Mouse (Mus musculus) urinary bladder, adult 2 months (tissue): ENCODE data around the gene Parp8. TPM values are rescaled to one million over a fixed set of nuclear protein-coding genes. Genes with fewer than 3 reads are reported as not detected.

Experiments
- DNase-seq: peaks from one replicate; pipeline ENCODE4 v3.0.0; 2022; ENCODE audit warnings: low spot score
- polyA plus RNA-seq: library from polyadenylated mRNA; depleted of rRNA; stranded (reverse); fragments of >200 nt; gene quantifications from 2 replicates; pipeline ENCODE4 v1.2.3, GENCODE M21; 2012; rRNA removed

The Parp8 gene
- polyA plus RNA-seq: 16.5 and 20.4 TPM in 2 replicates

DNA sequence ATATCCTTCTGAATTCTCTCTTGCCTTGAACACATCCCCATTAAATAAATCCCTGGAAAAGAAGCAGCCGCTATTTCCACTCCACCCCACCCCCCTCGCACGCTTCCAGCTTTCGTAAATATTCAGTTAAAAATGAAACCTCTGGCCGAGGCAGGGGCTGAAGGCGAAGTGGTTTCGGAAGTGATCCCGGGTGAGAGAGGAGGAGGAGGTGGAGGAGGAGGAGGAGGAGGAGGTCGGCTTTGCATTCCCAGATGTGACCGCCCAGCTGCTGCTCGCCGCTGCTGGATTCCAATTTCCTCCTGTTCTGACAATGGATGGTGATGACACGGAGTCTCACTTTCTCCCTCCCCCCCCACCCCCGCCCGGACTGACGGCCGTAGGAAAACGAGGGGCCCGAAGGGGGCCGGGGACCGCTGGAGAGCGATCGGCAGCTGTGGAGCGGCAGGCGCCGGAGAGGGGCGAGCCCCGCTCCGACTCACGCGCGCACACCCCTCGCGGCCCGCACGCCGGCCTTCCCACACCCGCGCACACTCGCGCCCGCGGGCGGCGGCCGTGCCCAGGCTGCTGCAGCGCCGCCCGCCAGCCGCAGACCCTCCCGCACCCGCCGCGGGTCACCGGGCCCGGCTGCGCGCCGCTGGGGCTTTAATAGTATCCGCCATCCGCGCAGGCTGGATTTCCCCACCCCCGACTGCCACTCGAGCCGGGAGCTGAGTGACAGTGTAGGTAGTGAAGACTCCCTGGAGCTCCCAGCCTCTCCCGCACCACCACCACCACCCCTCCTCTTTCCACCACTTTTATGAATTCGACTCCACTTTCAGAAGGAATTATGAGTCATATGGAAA is at the start of gene Parp8:
Gene Parp8 (minus strand): TSS at position 312 of the 842 bp plus-strand sequence.
- peak; percentile 30 for DNase-seq

DNA sequence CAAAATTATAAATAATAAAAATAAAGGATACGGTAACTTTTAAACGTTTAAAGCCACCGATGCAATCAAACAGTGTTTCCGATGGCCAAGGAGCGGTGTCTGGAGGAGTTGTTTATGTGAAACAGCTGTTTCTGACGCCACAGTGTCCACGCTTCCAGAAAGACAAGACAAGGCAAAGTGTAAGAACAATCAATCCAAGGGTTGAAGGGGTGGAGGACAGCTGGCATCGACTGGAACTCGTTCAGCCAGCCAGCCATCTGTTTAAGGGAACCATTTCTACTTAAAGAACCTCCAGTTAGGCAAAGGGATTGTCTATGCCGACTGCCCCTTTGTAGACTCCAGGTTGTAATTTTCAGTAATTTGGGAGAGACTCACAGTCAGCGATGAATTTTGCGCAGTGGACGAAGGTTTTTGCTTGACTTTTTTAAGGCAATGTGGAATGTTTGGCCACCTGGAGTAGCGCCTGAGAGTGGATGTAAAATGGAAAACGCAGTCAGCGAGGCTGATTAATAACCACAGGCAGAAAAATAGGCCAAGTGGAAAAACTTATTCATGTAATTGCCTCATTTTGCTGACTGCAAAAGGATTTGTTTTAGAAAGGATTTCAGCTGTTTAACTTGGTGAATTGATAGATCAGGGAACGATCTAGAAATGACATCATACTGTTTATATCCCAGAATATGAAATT is 37.4 kb upstream of the Parp8 start:
- no peak for DNase-seq

DNA sequence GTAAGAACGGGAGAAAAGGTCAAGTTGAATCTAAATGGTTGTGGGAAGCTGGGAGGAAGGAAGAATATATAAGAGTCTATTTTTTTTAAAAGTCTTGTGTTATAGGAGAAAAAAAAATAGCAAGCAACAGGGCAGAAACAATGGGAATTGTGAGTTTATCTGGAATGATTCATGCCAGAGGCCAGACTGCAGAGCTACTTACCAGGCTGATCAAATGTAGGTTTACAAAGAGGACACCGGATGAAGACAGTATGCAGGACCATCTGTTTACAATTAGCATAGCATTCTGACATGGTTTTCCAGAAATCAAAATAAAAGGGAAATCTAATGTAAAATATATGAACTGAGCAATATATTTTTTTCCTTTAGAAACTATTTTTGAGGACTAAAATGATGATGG is 31.1 kb upstream of the Parp8 start:
- no peak for DNase-seq

DNA sequence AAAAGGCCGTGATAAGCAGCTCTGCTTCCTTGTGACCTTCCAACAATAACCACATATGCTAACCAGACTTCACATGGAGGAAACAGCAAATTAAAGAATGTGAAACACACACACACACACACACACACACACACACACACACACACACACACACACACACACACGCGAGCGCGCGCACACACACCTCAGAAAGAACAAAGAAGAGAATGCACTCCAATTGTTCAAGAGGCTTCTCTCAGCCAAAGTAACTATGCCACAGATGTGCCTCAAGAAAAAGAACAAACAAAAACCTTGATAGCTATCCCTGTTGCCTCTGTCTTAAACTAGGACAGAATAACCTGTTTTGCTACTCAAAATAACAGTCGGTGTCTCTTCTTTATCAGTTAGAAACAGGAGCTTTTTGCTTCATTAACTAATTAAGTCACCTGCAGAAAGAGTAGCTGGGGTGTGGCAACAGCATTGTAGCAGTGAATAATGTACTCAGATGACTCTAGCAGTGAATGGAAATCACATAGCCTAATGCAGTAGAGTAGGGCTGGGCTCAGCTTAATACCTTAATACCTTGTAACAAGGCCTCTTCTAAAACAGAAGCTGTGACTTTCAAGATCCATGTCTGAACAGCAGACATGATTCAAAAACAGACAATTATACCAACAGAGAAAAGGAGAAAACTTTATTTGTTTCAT is 29.6 kb upstream of the Parp8 start:
- DNase-seq: no peak

DNA sequence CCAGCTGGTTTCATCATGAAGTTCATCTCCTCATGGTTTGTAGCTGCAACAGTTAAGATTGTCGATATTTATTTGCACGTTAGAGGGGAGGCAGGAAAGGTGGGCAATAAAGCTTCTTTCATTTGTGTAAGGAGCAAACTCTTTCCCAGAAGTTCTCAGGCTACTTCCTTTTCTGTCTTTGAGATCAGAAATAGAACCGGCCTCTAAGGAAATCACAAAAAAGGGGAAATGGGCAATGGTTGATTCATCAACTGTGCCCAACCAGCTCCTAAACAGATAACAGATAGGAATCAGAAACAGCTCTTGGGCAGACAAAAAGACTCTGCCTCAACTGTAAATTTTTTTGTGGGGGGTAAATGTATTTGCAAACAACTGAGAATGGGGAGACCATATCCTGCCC is 27.4 kb upstream of the Parp8 start:
- no peak for DNase-seq

DNA sequence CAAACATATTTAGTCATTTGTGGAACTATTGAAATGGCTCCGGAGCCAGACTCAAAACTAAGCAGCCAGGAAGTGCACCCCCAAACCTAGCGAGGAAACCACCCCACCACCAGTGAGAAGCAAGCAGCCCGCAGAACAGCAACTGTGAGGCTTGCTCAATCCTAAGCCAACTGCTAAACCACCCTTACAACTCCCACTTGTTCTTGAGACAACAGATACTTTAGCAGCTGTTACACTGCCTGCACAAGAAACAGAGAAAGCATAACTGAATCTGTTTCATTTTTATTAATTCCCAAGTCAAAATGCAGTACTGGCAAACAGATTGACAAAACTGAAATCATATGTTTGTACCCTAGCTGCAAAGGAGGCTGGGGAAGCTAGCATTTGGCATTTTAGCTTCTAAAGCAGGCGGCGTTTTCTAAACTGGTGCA is 23.2 kb upstream of the Parp8 start:
- no peak for DNase-seq

DNA sequence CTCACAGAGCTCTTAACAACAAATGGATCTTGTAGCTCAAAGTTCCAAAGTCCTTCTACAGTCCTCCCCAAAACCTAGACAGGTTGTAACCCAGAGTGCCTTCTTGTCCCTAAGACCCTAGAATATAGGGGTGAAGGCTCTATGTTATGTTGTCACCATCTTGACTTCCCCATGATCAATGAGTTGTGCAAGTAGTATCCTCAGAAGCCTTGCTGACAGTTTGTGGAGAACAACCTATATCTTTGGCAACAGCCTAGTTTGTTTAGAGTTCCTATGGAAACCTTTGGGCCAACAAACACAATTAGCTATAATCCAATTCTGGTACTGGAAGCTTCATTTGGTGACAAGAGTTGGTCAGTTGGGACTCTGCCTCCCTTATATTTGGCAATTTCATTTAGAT is 18.2 kb upstream of the Parp8 start:
- no peak for DNase-seq

DNA sequence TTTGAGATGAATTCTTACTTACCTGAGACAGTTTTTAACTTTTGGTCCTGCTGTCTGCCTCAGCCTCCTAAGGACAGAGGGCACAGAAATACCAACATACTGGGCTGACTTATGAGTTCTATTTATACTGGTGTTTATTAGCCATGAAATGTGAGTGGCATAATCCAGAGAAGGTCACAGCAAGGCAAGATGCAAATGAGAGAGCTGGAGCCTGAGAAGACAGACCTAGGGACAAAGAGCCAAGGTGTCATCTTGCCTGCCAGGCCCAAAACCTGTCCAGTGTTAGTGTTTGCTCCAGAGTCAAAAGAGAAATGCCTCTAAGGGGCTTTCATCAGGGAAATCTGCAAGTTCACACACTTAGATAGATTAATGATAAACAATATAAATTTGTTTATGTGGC is 15.7 kb upstream of the Parp8 start:
- no peak for DNase-seq

DNA sequence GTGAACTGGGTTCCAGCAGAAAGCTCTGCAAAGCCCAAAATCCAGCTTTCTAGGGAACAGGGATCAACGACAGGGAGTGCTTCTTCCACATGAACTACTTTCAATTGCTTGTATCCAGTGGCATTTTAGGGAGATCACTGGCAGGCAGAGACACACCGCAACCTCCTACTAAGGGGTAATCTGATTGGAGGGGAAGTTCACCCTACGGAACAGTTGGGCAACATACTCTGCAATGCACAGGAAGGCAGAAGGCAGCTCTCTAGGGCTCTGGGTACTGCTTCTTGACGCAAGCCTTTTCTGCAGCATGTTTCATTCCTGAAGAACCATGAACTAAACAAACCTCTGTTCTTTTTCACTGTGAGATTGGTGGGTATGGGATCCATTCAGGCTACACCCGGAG is 10.9 kb upstream of the Parp8 start:
- no peak for DNase-seq

DNA sequence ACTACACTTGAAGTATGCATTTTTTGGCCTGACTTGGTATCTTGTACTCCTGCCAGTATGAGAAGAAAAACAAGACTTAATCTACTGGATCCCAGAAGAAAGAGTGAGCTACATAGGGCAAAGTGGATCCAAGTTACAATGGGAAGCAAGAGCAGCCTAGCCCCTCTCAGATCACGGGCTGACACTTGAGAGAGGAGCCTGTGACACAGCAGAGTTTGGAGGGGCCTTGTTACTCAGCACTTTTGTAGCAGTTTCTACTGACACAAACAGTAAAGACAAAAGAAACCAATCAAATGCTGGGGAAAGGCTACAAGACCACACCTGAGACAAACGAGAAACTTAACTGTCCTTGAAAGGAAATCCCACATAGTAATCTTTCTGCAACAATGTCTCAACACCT is 9.8 kb upstream of the Parp8 start:
- no peak for DNase-seq

DNA sequence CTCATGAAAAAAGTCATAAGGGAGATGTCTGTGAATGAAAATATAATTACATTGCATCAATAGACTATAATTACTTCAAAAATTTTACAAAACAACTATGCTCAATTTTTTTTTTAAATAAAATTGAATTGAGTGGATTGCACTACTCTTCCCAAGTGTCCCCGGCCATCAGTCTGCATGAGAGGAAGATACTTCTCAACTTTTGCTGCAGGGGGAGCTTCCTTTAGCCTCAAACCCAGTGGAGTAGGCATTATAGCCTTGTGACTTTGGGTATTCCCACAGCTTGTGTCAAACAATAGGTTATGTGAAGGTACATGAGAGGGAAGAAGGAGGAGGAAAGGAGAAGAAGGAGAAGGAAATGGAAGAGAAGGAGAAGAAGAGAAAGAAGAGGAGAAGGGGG is 9.3 kb upstream of the Parp8 start:
- no peak for DNase-seq

DNA sequence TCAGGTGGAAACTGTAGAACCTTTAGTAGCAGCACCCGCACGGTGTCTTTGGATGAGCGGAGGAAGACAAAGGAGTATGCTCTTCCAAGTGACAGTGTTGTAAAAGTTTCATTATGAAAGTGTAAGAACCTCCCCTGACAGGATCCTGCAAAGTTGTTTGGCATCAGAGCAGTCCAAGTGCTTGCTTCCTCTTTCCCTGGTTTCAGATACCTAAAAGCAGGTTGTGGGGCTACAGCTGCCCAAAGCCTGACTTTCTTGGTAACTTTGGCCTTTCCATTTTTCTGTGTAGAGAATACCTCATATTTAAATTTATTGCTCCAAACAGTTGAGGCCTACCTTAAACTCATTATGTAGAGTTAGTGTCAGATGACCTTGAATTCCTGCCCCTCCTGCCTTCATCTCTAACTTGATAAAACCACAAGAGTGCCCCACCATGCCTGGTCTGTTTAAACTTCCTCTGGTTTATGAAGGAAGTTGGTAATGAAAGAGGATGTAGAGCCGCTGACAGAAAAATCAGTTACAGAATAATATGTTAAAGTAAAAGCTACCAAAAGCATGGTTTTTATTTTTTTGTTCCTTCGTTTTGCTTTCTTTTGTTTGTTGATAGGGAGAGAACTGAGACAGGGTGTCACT is 8.5 kb upstream of the Parp8 start:
- DNase-seq: no peak

DNA sequence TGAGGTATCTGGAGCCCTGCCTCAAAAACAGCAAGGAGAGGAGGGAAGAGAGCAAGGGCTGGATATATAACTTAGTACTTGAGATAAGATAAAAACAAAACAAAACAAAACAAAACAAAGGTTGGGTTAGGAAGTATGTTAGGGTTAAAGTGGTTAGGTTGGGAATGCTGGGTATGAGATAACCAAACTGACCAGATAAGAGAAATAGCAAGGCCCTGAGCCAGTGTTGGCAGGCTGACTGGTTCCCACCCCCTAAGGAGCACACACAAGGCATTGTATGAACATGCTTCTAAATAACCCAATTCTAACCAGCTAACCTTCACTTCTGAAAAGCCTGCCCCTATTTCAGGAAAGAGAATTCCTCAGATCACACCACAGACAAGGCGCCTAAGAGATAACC is 7.1 kb upstream of the Parp8 start:
- no peak for DNase-seq

DNA sequence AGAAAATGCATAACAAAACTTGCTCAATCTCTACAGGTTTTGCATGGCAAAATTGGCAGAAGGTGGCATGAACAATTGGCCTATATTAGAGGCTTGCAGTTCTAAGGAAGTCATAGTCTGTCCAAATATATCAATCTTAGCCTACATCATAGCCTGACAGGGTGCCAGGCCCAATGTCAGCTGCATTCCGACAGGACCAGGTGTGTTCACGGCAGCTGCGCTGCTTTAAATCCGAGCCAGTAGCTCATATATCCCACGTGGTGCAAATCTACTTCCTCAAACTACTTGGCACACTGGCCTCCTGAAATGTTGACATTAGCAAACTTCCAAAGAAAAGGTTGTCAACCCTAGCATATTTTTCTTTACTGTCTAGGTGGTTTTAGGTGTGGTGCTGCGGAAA is 6.2 kb upstream of the Parp8 start:
- no peak for DNase-seq

DNA sequence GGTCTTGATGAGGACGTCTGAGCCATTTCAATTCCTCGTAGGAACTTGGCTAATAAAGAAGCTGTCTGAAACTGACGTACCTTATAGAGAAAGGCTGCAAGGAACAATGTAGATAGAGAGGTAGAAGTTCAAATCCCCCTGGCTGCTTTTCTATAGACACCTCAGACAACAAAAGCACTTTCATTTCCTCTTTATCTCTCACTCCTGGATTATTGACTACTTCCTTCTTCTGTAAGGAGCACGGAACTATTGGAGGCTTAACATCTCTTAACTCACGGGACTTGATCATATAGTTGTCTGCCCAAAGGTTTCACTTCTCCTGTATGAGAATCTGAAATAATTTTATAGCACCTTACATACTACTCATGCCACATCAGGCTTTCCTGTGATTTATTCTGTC is 2.9 kb upstream of the Parp8 start:
- no peak for DNase-seq

DNA sequence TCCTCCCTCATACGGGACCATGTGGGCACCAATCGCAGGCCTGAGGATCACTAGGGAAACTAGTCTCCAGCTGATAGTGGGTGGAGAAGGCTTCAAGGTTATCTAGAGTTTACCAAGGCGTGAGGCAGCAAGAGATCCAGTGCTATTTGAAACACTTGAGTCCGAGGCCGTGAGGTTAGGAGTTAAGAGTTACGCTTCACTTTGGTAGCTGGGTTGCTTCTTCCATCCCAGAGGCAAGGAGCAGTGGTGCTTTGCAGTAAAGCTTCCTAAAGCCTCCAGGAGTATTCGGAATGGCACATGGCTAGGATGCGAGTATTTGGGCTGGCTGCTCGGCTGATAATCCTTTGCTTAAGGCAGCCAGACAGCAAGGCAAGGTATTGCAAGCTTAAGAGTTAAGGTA is 2.0 kb upstream of the Parp8 start:
- DNase-seq: no peak

DNA sequence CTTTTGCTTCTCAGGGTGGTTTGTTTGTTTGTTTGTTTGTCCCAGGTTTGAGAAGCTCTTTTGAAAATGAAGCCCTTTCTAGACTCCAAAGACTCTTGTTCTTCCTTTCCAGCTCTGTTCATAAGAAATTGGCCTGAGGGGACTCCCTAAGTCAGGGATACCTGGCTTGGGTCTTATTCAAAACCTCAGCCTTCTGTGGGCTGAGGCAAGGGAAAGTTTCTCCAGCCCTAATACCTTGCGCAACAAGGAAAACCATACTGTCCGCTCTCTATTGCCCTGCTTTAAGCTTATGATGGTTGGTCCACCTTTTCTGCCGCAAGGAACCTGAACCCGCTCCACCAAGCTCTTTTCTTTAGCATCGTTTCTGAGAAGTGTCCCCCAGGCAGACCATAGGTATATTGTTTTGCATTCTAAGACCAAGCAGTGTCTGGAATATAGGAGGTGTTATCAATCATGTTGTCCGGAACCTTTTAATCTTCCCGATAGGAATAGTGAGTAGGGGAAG is 991 bp upstream of the Parp8 start:
- no peak for DNase-seq

DNA sequence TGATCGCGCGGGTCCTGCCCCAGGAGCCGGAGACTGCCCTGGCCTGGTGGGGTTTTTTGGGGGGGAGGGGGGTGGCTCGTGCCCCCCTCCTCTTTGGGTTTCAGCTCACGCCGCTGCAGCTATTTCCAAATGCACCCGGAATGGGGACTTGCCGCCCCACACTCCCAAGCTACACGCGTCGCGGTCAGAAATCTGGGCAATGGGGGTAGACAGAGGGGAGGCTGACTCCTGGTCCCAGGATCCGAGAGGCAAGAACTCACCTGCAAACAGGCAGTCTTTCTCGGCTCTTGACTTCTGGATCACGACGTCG is 466 bp downstream of the Parp8 start:
- no peak for DNase-seq

DNA sequence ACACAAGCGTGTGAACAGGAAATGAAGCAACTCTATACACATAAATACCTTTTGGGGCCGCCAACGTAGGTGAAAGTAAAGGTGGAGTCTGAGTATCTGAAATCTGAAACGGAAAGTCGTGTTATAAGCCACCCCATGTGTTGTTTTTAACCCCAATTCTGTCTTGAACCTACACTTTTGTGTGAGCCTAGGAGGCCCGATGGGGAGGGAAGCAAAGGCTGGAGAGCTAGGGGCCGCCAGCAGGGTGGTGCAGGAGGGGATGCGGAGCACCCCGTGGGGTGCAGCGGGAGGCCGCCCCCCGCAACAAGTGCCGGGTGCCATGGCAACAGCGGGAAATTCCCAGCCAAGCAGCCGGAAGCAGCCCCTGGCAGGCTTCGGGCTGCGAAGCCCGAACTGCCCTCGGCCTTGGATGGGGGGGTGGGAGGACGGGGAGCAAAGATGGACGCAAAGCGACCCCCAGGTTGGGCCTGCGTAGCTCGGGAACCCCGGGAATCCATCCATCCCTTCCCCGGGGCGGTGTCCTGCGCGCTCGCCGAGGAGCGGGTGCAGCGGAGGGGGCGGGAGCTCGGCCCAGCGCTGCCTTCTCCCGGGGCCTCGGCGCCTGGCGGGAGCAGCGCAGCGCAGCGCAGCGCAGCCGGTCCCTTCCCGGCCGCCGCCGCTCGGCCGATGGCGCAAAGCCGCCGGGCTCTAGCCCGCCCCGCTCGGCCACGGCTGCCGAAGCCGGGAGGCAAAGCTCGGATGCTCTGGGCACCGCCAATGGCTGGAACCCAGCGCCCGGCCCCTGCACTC is 1.0 kb downstream of the Parp8 start:
- DNase-seq: peak; percentile 55

DNA sequence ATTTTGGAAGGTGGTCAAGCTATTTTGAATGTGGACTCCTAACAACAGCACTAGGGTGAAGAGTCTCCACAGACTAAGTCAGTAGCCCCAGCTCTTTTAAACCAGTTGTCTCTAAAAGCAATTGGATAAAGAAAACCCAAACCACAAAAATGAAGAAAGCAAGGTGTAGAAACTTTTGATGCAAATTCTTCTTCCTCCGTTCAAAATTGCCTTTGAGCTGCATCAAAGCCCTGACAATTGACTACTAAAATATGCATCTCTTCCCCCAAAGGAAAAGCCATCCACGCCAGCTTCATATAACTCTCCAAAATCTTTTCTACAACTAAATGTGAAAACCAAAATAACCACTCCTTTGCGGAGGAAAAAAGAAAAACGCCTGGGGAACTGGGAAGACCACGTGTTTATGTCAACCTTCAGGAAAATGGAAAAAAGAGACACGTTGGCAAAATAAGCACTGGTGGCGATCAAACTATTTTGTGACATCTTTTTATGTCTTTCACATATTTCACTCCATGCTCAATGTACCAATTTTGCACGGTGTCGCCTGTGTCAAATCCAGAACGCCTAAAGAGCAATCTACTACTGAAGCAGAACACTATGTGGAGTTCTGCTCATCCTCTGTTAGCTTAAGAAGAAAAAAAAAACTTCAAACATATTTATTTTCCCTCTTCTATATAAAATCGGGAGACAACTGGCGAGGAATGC is 1.8 kb downstream of the Parp8 start:
- no peak for DNase-seq

DNA sequence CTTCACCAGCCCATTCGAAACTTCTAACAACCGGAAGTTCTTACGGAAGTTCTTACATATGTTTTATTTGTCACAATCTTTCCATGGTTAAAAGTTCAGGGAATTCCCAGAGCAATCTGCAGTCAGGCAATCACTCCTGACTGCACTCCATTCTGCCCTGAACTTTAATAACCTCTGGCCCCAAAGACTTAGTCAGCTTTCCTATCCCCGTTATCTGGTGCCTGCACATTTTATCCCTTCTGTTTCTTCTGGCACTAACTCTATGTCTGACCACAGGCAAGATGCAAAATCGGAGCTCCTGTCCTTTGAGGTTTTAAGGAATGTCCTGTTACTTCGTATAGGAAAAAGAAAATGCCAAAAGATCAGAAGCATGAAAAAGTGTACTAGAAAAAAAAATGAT is 4.7 kb downstream of the Parp8 start:
- DNase-seq: no peak
